Mouse (Mus musculus): Measurements from ENCODE around the gene Gm28035. TPM values are rescaled to one million over a fixed set of nuclear protein-coding genes. Genes with fewer than 3 reads are reported as not detected.
A peak's percentile ranks its signal among the peaks of the same experiment; 100 is the strongest.

The Gm28035 gene
- polyA plus RNA-seq, 1 experiment: 6.4 TPM

DNA sequence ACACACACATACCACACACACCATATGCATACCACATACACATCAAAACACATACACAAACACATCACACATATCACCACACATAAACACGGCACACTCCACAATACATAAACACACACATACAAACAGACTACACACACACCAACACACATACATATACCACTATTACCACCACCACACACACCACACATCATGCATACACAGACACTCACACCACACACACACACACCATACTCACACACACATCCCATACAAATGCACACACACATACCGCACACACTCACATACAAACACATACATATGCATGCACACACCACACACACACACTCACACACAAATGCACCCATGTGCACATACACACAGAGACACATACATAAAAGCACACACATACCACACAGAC is 27.1 kb downstream of the Gm28035 start:
- Histone ChIP-seq H3K4me1 (peaks cover 71% of the 10 kb centered on the region), H3K4me3 (replicated peaks) (peak overlapping the region; percentile 72), H3K36me3 (replicated peaks; ENCODE audit: low read length) (peaks cover 48% of the 10 kb centered on the region), H3K27me3 (replicated peaks) (no peaks in the 10 kb centered on the region), H3K9me3 (no peaks in the 10 kb centered on the region)
- TF ChIP-seq FLI1 (IDR thresholded peaks at IDR 0.05; ENCODE audit: low read length) (no peak), GATA1 (IDR thresholded peaks at IDR 0.05; ENCODE audit: borderline replicate concordance, low read length) (no peak)

DNA sequence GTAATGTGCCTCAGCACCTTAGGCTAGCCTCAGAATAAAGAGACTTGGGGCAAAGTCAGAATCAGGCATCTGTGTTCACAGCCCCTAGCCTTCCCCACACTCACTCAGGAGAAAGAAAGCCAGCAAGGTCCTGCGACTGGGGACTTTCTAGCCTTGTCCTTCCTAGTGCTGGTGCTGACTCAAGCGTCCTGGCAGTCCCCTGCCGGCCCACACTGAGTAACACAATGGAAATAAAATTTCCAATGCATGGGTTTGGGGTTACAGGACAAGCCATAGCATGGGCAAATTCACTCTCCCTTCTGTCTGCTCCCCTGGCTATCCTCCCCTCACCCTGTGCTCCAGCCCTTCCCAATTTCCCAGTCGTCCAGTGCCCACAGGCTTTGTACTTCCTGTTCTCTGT is 28.0 kb downstream of the Gm28035 start:
- H3K36me3 ChIP-seq (replicated peaks; ENCODE audit: low read length): peaks cover 46% of the 10 kb centered on the region
- H3K9me3 ChIP-seq: no peaks in the 10 kb centered on the region
- no peaks in the 10 kb centered on the region for H3K27me3 ChIP-seq (replicated peaks)
- peak overlapping the region; percentile 23 for H3K4me3 ChIP-seq (replicated peaks)
- peaks cover 68% of the 10 kb centered on the region for H3K4me1 ChIP-seq
- no peak for TF ChIP-seq FLI1 (IDR thresholded peaks at IDR 0.05; ENCODE audit: low read length)
- no peak for TF ChIP-seq GATA1 (IDR thresholded peaks at IDR 0.05; ENCODE audit: borderline replicate concordance, low read length)

DNA sequence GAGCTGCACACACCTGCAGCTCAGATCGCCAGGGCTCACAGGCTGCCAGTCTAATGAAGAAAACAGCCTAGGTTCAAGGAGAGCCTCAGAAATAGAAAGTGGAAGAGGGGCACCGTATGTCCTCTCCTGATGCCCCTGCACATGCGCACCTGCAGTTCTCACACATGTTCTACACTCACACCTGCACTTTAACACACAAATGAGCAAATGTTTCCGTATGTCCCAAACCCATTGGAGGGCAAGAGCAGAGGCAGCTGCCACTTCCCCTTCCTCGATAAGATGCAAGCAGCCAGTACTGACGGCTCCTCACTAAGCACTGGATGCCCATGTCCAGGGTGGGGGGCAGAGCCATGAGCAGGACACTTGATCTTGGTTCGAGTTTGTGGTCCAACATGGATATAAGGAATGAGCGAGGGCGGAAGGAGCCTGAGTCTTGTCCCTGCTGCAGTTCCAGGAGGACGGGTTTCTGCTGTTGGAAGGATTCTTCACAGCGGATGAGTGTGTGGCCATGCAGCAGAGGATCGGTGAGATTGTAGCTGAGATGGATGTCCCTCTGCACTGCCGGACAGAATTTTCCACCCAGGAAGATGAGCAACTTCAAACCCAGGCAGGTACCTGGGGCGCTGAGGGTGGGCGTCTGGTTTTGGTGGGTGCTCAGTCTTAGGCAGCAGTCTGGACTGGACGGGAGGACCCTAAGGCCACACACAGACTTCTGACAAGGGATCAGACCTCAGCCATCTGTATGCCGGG is 29.0 kb downstream of the Gm28035 start:
- peaks cover 38% of the 10 kb centered on the region for H3K36me3 ChIP-seq (replicated peaks; ENCODE audit: low read length)
- H3K4me1 ChIP-seq: peaks cover 63% of the 10 kb centered on the region

DNA sequence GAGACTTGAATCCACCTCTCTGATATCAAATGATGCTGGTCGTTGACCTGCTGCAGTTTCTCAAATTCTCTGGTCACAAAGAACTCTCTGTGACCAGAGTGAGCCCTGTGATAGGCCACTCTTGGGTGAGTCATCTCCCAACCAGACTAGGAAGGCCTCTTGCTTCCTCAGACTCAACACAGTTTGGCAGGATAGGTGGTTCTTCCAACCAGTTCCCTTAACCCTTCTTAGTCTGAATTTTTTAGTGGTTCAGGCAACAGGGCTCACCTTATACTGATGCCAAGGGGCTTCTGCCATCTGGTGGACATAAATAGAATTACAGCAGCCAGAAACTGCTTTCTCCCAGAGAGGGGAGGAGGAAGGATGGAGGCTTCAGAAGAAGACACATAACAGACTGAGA is 29.8 kb downstream of the Gm28035 start:
- TF ChIP-seq FLI1 (IDR thresholded peaks at IDR 0.05; ENCODE audit: low read length) (no peak), GATA1 (IDR thresholded peaks at IDR 0.05; ENCODE audit: borderline replicate concordance, low read length) (no peak)

More for the DNA sequence above, 29.0 kb downstream of the Gm28035 start:
- Histone ChIP-seq H3K9me3 (no peaks in the 10 kb centered on the region), H3K27me3 (replicated peaks) (no peaks in the 10 kb centered on the region), H3K4me3 (replicated peaks) (peak overlapping the region; percentile 39)
- TF ChIP-seq FLI1 (IDR thresholded peaks at IDR 0.05; ENCODE audit: low read length) (no peak), GATA1 (IDR thresholded peaks at IDR 0.05; ENCODE audit: borderline replicate concordance, low read length) (no peak)

DNA sequence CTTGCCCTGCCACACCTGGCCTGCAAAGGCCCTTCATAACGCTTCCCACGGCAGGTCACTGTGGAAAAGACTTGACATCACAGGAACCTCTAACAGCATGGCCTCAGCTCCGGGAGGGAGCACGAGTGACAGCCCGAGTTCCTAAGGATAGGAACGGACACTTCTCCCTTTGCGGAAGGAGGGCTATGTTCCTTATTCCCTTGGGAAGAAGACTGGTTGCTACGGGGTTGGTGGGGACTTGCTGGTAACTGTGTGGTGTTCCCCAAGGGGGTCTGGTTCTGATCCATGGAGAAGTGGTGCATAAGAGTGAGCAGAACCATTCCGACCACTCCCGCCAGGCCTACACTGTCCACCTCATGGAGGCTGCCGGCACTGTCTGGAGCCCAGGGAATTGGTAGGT is 40.4 kb downstream of the Gm28035 start, which contains the start of gene Gm28038:
Gene Gm28038 (plus strand): TSS at position 301 of the 400 bp plus-strand sequence.
- peaks cover 32% of the 10 kb centered on the region for H3K36me3 ChIP-seq (replicated peaks; ENCODE audit: low read length)
- TF ChIP-seq FLI1 (IDR thresholded peaks at IDR 0.05; ENCODE audit: low read length): no peak
- no peak for TF ChIP-seq GATA1 (IDR thresholded peaks at IDR 0.05; ENCODE audit: borderline replicate concordance, low read length)
- H3K4me3 ChIP-seq (replicated peaks): no peak within 1 kb of the TSS
- no peaks in the 10 kb centered on the region for H3K27me3 ChIP-seq (replicated peaks)
- H3K9me3 ChIP-seq: no peaks in the 10 kb centered on the region
- H3K4me1 ChIP-seq: peaks cover 28% of the 10 kb centered on the region

More for the DNA sequence above, 29.8 kb downstream of the Gm28035 start:
- Histone ChIP-seq H3K27me3 (replicated peaks) (no peaks in the 10 kb centered on the region), H3K4me1 (peaks cover 56% of the 10 kb centered on the region), H3K9me3 (no peaks in the 10 kb centered on the region), H3K4me3 (replicated peaks) (no peak overlapping the region), H3K36me3 (replicated peaks; ENCODE audit: low read length) (peaks cover 32% of the 10 kb centered on the region)

DNA sequence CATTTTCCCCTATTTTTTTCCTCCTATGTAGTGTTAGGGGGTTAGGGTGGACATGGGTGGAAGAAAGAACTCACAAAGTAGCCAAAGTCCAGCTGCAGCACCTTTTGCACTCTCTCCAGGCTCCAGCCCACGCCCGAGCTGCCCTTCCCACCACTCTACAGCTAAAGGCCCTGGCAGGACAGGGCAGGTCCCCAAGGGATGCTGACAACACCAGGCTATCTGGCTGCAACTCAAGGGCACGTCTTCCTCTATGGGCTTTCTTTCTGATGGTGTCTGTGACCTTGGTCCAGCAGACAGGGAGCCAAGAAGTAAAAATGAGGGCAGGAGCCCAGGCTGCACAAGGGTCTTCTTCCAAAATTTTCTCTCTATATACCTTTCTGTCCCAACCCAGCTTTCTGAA is 41.3 kb downstream of the Gm28035 start:
- Histone ChIP-seq H3K4me1 (peaks cover 31% of the 10 kb centered on the region), H3K4me3 (replicated peaks) (no peak overlapping the region), H3K36me3 (replicated peaks; ENCODE audit: low read length) (peaks cover 32% of the 10 kb centered on the region), H3K27me3 (replicated peaks) (no peaks in the 10 kb centered on the region), H3K9me3 (no peaks in the 10 kb centered on the region)
- TF ChIP-seq GATA1 (IDR thresholded peaks at IDR 0.05; ENCODE audit: borderline replicate concordance, low read length) (no peak), FLI1 (IDR thresholded peaks at IDR 0.05; ENCODE audit: low read length) (no peak)

DNA sequence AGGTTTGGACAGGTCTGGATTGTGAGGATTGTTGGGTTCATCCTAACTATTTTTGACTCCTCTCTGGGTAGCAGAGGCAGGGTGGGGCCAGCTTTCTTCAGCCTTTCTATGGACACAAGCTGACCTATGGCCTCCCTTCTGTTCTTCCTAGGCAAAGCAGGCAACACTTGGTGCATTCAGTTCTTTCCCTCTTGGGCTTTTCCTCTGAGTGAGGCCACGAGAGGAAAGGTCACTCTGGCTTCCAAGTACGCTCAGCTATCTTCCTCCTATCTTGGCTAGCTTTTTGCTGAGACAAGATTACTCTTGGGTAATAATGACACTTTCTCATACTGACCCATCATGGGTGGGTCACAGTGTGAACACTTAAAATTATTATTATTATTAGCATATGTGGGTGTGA is 42.8 kb downstream of the Gm28035 start:
- no peak for TF ChIP-seq GATA1 (IDR thresholded peaks at IDR 0.05; ENCODE audit: borderline replicate concordance, low read length)
- no peak for TF ChIP-seq FLI1 (IDR thresholded peaks at IDR 0.05; ENCODE audit: low read length)
- no peak overlapping the region for H3K4me3 ChIP-seq (replicated peaks)
- peaks cover 45% of the 10 kb centered on the region for H3K4me1 ChIP-seq
- peaks cover 23% of the 10 kb centered on the region for H3K36me3 ChIP-seq (replicated peaks; ENCODE audit: low read length)
- H3K27me3 ChIP-seq (replicated peaks): no peaks in the 10 kb centered on the region
- no peaks in the 10 kb centered on the region for H3K9me3 ChIP-seq

DNA sequence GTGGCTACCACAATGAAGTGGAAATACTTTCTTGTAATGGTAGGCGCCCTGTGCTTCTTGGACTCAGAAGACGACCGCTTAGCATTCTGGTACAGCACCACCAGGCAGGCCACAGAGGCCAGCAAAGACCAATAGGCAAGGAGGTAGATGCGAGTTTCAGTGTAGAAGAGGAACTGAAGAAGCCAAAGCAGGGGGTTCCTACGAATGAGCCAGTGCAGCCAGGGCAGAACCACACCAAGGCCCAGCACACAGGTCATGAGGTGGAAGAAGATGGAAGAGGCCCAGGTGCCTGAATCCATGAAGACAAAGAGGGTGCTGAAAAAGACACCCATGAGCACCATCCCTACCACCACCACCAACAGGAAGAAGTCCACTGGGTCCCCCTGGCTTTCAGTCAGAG is 44.6 kb downstream of the Gm28035 start:
- no peaks in the 10 kb centered on the region for H3K9me3 ChIP-seq
- peak overlapping the region; percentile 99 for H3K4me3 ChIP-seq (replicated peaks)
- peaks cover 47% of the 10 kb centered on the region for H3K4me1 ChIP-seq
- H3K27me3 ChIP-seq (replicated peaks): no peaks in the 10 kb centered on the region
- TF ChIP-seq GATA1 (IDR thresholded peaks at IDR 0.05; ENCODE audit: borderline replicate concordance, low read length) (no peak), FLI1 (IDR thresholded peaks at IDR 0.05; ENCODE audit: low read length) (no peak)
- H3K36me3 ChIP-seq (replicated peaks; ENCODE audit: low read length): peaks cover 21% of the 10 kb centered on the region

DNA sequence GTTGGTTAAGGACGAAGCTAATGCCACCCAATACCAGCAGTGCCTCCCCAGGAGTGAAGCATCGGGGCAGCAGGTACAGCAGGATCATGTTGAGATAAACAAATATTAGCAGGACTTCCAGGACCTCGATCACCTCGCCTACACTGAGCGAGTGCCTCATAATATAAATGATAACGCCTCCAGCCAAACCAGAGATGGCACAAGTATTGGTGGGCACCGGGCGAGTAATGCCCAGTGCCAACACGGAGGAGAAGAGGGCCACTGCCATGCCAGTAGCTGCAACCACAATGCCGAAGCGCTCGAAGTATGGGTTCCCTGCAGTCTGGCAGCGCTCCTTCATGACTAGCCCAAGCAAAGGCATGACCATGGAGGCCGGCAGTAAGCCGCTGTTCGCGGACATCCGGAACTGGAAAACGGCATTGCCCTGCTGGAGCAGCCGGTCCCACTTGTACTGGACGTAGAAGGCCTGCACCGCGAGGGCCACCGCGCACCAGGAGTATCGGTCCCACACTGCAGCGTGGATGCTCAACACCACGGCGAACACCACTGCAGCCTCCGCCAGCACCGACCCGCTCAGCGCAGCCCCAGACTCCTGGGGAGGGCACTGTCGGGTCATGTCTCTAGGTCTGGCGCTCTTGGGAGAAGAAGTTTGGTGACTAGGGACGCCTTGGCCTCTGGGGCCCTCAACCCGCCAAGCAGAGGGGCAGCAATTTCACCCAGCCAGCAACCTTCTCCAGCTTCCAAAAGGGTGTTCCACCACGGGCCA is 45.2 kb downstream of the Gm28035 start:
- no peaks in the 10 kb centered on the region for H3K9me3 ChIP-seq
- H3K4me3 ChIP-seq (replicated peaks): peak overlapping the region; percentile 99
- H3K4me1 ChIP-seq: peaks cover 52% of the 10 kb centered on the region
- no peak for TF ChIP-seq FLI1 (IDR thresholded peaks at IDR 0.05; ENCODE audit: low read length)
- TF ChIP-seq GATA1 (IDR thresholded peaks at IDR 0.05; ENCODE audit: borderline replicate concordance, low read length): no peak
- no peaks in the 10 kb centered on the region for H3K27me3 ChIP-seq (replicated peaks)
- H3K36me3 ChIP-seq (replicated peaks; ENCODE audit: low read length): peaks cover 23% of the 10 kb centered on the region
